Mouse (Mus musculus) liver, embryonic 14 days (tissue): ENCODE measurements around the gene Iyd. TPM values are rescaled to one million over a fixed set of nuclear protein-coding genes. Genes with fewer than 3 reads are reported as not detected.

Experiments
- polyA plus RNA-seq: library from polyadenylated mRNA; depleted of rRNA; stranded (reverse); fragments of >200 nt; gene quantifications from 2 replicates; pipeline ENCODE4 v1.2.3, GENCODE M21; 2012; rRNA removed

Iyd gene
- 4.2 and 4.3 TPM in 2 replicates for polyA plus RNA-seq

GRCm38 (mm10) chr10:3540003-3540827 lies at the start of gene Iyd:
Gene Iyd (plus strand): TSS chr10:3540240.

Other genes starting within 250 kb of the Iyd start
- 0.06 and 0.11 TPM in 2 replicates for gene Ppp1r14c, start 174.2 kb upstream of the Iyd start, polyA plus RNA-seq
- gene Plekhg1, start 200.1 kb downstream of the Iyd start, polyA plus RNA-seq, result 1.1 TPM in 2 replicates